Mouse (Mus musculus) hindbrain, embryonic 16.5 days (tissue): ENCODE measurements around the gene Zfp931. TPM values are rescaled to one million over a fixed set of nuclear protein-coding genes. Genes with fewer than 3 reads are reported as not detected.
"Not testable (repeated sequence)": the region's sequence is repeated elsewhere in the genome, so short reads cannot be mapped to it uniquely, and the experiment has no call there.

Experiments
- ATAC-seq: fragments of 200-750 bp; cut with Nextera tagmentation; 2 replicates; pipeline ENCODE4 v1.8.0; 2017; ENCODE audit warnings: moderate TSS enrichment, moderate library complexity
- H3K27ac ChIP-seq: fragments of 300-500 bp; sonication (generic); 2 replicates; pipeline ENCODE4 v1.5.1; 2014; ENCODE audit warnings: low read depth, mild to moderate bottlenecking, control low read depth, low read length, moderate library complexity
- H3K27me3 ChIP-seq: fragments of 300-500 bp; sonication (generic); replicated peaks from 2 replicates; pipeline ENCODE4 v1.6.1; 2014; ENCODE audit warnings: low read length; ENCODE audit not compliant: control insufficient read depth, insufficient read depth
- H3K36me3 ChIP-seq: fragments of 300-500 bp; sonication (generic); 2 replicates; pipeline ENCODE4 v1.6.1; 2014; ENCODE audit warnings: mild to moderate bottlenecking, low read length, moderate library complexity, mixed read lengths; ENCODE audit not compliant: control insufficient read depth, insufficient read depth
- H3K4me1 ChIP-seq: fragments of 300-500 bp; sonication (generic); 2 replicates; pipeline ENCODE4 v1.6.1; 2014; ENCODE audit warnings: low read depth, low read length; ENCODE audit not compliant: control insufficient read depth, insufficient read depth
- H3K4me2 ChIP-seq: fragments of 300-500 bp; sonication (generic); 2 replicates; pipeline ENCODE4 v1.6.1; 2014; ENCODE audit warnings: mild to moderate bottlenecking, low read length, control low read depth, moderate library complexity
- H3K4me3 ChIP-seq: fragments of 300-500 bp; sonication (generic); 2 replicates; pipeline ENCODE4 v1.5.1; 2014; ENCODE audit warnings: mild to moderate bottlenecking, low read length, control low read depth, moderate library complexity
- H3K9ac ChIP-seq: fragments of 300-500 bp; sonication (generic); 2 replicates; pipeline ENCODE4 v1.6.1; 2014; ENCODE audit warnings: low read depth, mild to moderate bottlenecking, control low read depth, low read length, moderate library complexity
- H3K9me3 ChIP-seq: fragments of 300-500 bp; sonication (generic); 2 replicates; pipeline ENCODE4 v1.6.1; 2014; ENCODE audit warnings: mild to moderate bottlenecking, low read length, moderate library complexity; ENCODE audit not compliant: control insufficient read depth
- WGBS: fragments of 180-500 bp; shearing (Covaris S2); extraction: QIAGEN DNeasy Blood & Tissue Kit; methylation state at CpG from one replicate; pipeline ENCODE4 v1.1.7; 2014; 5-methylcytosine and 5-hydroxymethylcytosine counted together
- polyA plus RNA-seq: library from polyadenylated mRNA; unstranded; fragments of >200 nt; fragmentation: Nextera tagmentation; extraction: Ambion mirVana; gene quantifications from 2 replicates; pipeline ENCODE4 v1.2.1, GENCODE M21; 2015

Gene Zfp931
- polyA plus RNA-seq, 1 experiment from 2014 or later = 20.9 TPM

DNA sequence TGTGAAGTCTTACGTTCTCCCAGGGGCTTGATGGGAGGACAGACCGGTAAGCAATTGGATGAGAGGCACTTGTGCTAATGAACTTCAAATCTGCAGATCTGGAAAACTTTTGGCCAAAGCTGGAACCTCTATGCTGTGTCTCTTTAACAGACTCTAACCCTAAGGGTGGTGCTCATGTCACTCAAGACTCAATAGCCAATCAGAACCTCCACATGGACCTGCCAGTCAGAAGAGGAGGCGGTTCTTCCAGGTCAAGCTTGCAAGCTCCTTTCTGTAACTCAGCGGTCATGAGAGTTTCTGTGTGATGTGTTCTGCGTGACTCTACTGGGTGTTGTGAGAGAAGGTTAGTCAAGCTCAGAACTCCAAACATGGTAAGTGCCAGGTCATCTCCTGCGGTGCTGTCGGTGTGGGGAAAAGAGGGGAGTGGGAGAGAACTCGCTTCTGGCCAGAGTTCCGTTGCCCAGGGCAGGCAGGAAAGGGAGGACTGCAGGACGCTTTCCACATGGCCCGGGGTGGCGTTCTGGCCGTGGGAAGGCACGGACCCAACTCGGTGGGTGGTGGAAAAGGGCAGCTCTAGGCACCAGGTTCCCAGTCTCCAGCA, 55.2 kb downstream of the Zfp931 start, which contains the start of gene Zfp971:
Gene Zfp971 (plus strand): TSS at position 274 of the 601 bp plus-strand sequence.
- not testable (repeated sequence) for H3K4me1 ChIP-seq, H3K36me3 ChIP-seq, H3K27me3 ChIP-seq, H3K9me3 ChIP-seq, ATAC-seq
- WGBS = 1% methylated on average over 12 of the region's 15 CpGs
- Histone ChIP-seq H3K27ac (peak within 1 kb of the TSS; percentile 44; the same call in 1 of the 2 replicates), H3K4me2 (peak within 1 kb of the TSS; percentile 57), H3K9ac (peak within 1 kb of the TSS; percentile 63), H3K4me3 (peak within 1 kb of the TSS; percentile 56)

DNA sequence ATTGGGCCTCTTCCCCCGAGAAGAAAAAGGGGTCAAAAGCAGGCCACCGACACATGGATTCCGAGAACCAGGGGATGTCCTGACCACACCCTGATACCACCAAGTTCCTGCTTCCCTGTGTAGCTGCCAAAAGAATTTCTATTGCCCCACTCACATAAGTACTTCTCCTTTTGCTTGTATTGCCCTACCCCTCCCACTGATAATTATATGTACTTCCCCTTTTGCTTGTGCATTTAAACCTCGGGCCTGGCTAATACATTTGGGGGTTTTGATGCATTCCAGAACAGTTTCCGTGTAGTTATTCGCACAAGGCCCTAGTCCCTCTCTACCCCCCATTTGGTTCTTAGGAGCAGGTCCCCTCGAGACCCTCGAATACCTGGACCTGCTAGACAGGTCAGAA, 57.5 kb downstream of the Zfp931 start:
- not testable (repeated sequence) for H3K9me3 ChIP-seq, ATAC-seq, H3K9ac ChIP-seq, H3K27ac ChIP-seq, H3K4me3 ChIP-seq, H3K4me1 ChIP-seq, H3K36me3 ChIP-seq, H3K27me3 ChIP-seq, H3K4me2 ChIP-seq
- WGBS = 86% methylated on average over 8 of the region's 8 CpGs

DNA sequence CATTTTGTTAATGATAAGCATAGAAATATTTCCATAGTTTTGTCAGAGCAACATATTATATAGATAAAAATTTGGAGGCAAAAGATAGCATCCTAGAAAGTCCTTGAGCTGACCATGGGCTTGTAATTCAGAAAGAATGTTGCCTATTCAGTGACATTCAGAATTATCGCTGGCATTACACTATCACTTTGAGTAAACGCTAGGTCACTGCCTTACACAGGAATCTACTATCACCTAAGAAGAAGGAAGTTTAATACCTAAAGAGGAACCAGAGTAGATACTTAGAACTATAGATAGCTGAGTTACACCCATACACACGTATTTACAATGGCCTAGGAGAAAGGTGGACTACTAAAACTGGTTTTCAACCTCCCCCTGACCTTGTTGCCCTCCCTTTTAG, 58.8 kb downstream of the Zfp931 start:
- H3K4me3 ChIP-seq, H3K27ac ChIP-seq, H3K4me1 ChIP-seq, H3K9me3 ChIP-seq, H3K4me2 ChIP-seq, H3K9ac ChIP-seq, H3K36me3 ChIP-seq, H3K27me3 ChIP-seq, ATAC-seq: not testable (repeated sequence)
- 89% methylated on average over 3 of the region's 3 CpGs for WGBS

Other genes with a start within 250 kb of the Zfp931 start
- gene Gm14325, start 238.1 kb downstream of the Zfp931 start, polyA plus RNA-seq = 46.4 and 49.6 TPM in 2 replicates
- 2.2 and 3.0 TPM in 2 replicates for gene Gm14327, start 181.4 kb downstream of the Zfp931 start, polyA plus RNA-seq
- 0.41 and 0.75 TPM in 2 replicates for gene Zfp972, start 152.9 kb downstream of the Zfp931 start, polyA plus RNA-seq
- gene Gm14326, start 121.2 kb downstream of the Zfp931 start, polyA plus RNA-seq = 16.9 and 20.3 TPM in 2 replicates
- gene Zfp971, start 55.2 kb downstream of the Zfp931 start, polyA plus RNA-seq = 11.3 and 11.7 TPM in 2 replicates
- gene Phactr3, start 40.5 kb upstream of the Zfp931 start, polyA plus RNA-seq = 55.3 and 69.1 TPM in 2 replicates